Mouse (Mus musculus): Measurements from ENCODE around the gene Dhx16. TPM values are rescaled to one million over a fixed set of nuclear protein-coding genes. Genes with fewer than 3 reads are reported as not detected.

Gene Dhx16
- polyA plus RNA-seq, 1 experiment from 2014 or later, result 42.1 TPM

DNA sequence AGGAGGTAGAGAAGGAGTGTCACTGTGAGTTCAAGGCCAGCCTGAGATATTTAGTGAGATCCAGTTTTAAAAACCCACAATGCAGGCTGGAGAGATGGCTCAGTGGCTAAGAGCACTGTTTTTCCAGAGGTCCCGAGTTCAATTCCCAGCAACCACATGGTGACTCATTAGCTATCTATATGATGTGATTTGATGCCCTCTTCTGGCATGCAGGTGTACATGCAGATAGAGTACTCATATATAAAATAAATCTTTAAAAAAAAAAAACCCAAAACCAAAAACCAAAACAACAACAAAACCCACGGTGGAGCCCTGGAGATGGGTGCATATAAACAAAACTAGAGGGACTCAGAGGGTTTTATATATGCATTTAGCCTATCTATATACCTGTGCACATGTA, 28.0 kb downstream of the Dhx16 start:
- Histone ChIP-seq H3K4me2 (no peak overlapping the region), H3K4me3 (no peak overlapping the region), H3K9me3 (no peaks in the 10 kb centered on the region), H3K4me1 (peaks cover 15% of the 10 kb centered on the region), H3K27me3 (no peaks in the 10 kb centered on the region), H3K36me3 (peaks cover 55% of the 10 kb centered on the region), H3K9ac (no peak overlapping the region), H3K27ac (no peak overlapping the region)
- WGBS, result 78% methylated on average over 2 of the region's 2 CpGs
- ATAC-seq (ENCODE audit: borderline replicate concordance, extremely low read depth, low FRiP score, low TSS enrichment), result no peak

DNA sequence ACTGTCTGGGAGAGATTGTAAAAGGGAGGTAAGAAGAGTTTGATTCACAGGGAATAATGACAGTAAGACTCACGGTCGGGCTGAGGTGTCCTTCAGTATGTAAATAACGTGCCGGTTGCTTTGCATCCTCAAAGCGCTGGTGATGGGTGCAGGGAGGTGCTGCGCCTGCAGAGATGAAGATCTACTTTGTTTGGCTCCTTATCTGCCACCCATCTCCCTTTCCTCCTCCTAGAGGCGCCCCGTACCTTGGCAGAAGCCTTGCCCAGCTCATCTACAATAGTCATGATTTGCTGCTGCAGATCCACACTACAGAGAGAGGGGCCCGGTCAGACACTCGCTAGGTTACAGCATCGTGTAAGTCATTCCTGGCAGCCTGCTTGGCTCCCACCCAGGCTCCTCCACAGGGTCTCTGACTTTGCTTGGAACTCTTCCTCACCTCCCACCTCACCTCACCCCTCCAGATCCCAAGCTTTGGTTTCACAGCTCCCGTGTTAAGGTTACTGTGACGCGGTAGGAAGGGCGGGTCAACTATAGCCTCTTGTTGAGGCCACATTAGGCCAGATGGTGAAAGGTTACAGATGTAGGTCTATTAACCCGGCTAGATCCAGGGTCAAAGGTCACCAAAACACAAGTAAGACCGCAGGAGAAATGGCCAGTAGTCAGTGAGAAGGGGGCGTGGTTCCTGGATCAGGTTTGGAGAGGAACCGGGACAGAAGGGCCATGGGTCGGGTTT, 29.7 kb downstream of the Dhx16 start:
- Histone ChIP-seq H3K36me3 (peaks cover 56% of the 10 kb centered on the region), H3K9me3 (no peaks in the 10 kb centered on the region)
- WGBS, result 5% methylated on average over 20 of the region's 20 CpGs

DNA sequence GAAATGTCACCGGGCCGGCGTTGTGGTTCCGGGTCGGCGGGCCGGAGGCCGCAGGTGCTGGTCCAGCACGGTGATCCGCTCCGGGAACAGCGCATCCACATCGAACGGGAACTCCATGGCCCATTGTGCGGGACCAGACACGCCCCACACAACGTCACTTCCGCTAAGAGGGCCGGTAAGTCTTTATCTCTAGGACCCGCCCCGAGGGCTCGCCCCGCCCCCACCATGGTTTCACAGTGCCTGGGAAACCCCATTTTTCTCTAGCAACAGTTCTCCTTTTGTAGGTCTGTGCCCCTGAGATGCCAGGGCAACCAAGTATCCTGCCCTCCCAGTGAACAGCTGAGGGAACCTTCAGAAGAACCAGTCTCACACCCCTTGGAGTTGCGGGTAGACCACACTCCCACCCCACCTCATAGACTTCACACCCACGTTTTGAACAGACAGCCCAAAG, 30.3 kb downstream of the Dhx16 start, which contains the start of gene Atat1:
Gene Atat1 (minus strand): TSS at position 157 of the 451 bp plus-strand sequence.
- H3K27ac ChIP-seq, result peak within 1 kb of the TSS; percentile 62
- peak within 1 kb of the TSS; percentile 65 for H3K4me3 ChIP-seq
- ATAC-seq (ENCODE audit: borderline replicate concordance, extremely low read depth, low FRiP score, low TSS enrichment), result peak; percentile 93
- no peaks in the 10 kb centered on the region for H3K9me3 ChIP-seq
- H3K27me3 ChIP-seq, result no peaks in the 10 kb centered on the region
- peak within 1 kb of the TSS; percentile 57 for H3K9ac ChIP-seq
- peak within 1 kb of the TSS; percentile 86 for H3K4me2 ChIP-seq
- H3K4me1 ChIP-seq, result peaks cover 15% of the 10 kb centered on the region
- peaks cover 54% of the 10 kb centered on the region for H3K36me3 ChIP-seq
- WGBS, result 3% methylated on average over 25 of the region's 25 CpGs

More for the DNA sequence above, 29.7 kb downstream of the Dhx16 start:
- peak overlapping the region; percentile 62 for H3K27ac ChIP-seq
- peak; percentile 52; the same call in 1 of the 2 replicates for ATAC-seq (ENCODE audit: borderline replicate concordance, extremely low read depth, low FRiP score, low TSS enrichment)
- peaks cover 15% of the 10 kb centered on the region for H3K4me1 ChIP-seq
- no peaks in the 10 kb centered on the region for H3K27me3 ChIP-seq
- peak overlapping the region; percentile 57 for H3K9ac ChIP-seq
- peak overlapping the region; percentile 86 for H3K4me2 ChIP-seq
- peak overlapping the region; percentile 65 for H3K4me3 ChIP-seq

DNA sequence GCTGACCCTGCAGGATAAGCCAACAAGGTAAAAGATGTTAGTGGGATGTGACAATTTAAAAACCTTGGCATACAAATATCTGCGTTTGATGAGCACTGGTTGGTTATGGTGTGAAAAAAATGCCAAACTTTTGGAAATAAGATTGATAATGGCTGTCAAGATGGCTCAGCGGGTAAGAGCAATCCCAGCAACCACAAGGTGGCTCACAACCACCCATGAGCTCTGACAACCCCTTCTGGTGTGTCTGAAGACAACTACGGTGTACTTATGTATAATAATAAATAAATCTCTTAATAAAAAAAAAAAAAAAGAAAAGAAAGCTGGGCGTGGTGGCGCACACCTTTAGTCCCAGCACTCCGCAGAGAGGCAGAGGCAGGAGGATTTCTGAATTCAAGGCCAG, 35.4 kb downstream of the Dhx16 start:
- Histone ChIP-seq H3K9me3 (no peaks in the 10 kb centered on the region), H3K4me2 (peak overlapping the region; percentile 74), H3K36me3 (peaks cover 39% of the 10 kb centered on the region), H3K9ac (peak overlapping the region; percentile 81; the same call in 1 of the 2 replicates), H3K27ac (no peak overlapping the region), H3K4me3 (peak overlapping the region; percentile 56), H3K27me3 (no peaks in the 10 kb centered on the region), H3K4me1 (peaks cover 18% of the 10 kb centered on the region)
- ATAC-seq (ENCODE audit: borderline replicate concordance, extremely low read depth, low FRiP score, low TSS enrichment), result no peak
- WGBS, result 81% methylated on average over 6 of the region's 6 CpGs

DNA sequence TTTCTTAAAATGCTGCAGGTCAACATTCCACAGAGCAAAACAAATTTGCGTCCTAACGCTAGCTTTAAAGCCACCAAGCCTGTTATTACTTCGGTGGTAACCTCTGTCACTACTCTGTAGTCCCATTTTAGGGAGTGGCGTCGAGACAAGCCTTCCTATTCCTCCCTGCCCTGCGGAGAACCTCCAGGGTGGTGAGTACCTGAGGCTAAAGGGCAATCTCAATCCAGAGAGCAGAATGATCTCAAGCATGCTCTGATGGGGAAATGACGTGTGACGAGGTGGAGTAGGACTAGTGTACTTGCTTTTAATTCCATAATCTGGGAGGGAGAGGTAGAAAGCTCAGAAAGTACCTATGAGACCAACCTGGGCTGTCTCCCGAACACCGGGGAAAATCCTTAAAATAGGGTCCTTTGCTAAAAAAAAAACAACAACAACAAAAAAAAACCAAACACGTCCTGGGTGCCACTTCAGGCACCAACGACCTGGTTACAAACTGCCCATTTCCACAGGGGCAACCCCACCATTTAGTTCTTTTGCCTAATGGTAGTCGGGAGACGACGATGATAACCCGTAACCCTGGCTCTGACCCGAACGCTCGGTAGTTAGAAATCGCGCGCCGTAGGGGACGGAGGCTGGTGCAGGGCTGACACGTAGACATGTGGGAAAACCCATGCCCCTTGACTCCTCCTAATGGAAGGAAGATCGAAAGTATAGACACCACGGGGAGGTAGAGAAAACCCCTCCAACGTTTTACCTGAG, 36.1 kb downstream of the Dhx16 start:
- H3K27ac ChIP-seq, result peak overlapping the region; percentile 98
- H3K4me2 ChIP-seq, result peak overlapping the region; percentile 74
- no peaks in the 10 kb centered on the region for H3K27me3 ChIP-seq
- H3K4me1 ChIP-seq, result peaks cover 23% of the 10 kb centered on the region
- H3K4me3 ChIP-seq, result peak overlapping the region; percentile 56
- H3K9me3 ChIP-seq, result no peaks in the 10 kb centered on the region
- no peak for ATAC-seq (ENCODE audit: borderline replicate concordance, extremely low read depth, low FRiP score, low TSS enrichment)
- peak overlapping the region; percentile 81 for H3K9ac ChIP-seq
- WGBS, result 2% methylated on average over 28 of the region's 28 CpGs
- H3K36me3 ChIP-seq, result peaks cover 46% of the 10 kb centered on the region

DNA sequence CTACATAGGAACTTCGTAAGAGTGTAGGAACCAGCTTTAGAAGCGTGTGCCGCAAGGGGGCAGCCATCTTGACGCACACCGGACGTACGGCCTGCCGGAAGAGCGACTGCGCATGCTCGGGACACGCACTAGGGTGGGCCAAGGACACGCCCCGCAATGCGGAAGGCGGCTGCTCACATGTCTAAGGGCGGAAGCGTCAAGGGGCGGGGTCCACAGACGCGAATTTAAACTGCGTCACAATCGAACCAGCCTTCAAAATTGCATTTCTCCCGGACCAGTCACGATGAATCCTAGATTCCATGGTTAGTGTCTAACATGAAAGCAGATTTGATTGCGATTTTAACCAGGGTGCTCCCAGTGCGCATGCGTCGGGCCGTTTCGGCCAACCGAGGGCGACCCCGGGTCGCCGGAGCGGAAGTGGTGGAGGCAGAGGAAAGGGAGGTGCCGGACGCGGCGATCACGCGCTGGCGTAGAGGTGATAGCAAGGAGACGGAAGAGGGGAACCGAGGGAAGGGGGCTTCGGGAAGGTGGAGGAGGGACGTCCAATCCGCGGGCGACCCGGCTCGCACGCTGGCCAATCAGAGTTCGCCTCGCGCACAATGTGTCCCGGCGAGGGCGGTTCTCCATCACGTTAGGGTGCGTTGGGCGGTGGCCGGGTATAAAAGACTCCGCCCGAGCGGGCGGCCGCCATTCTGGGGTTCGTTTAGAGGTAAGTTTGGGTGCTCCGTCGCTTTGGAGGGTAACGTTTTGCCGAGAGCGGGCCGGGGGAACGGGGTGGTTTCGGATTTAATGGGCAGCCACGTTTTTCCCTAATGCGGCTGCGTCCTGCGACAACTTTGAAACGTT, 36.9 kb downstream of the Dhx16 start, which contains the start of the genes Mrps18b and Ppp1r10:
Gene Mrps18b (minus strand): TSS at position 93 of the 846 bp plus-strand sequence.
Gene Ppp1r10 (plus strand): TSS at position 138 of the 846 bp plus-strand sequence.
- no peaks in the 10 kb centered on the region for H3K27me3 ChIP-seq
- H3K4me3 ChIP-seq, result peak within 1 kb of the TSS; percentile 56
- peak within 1 kb of the TSS; percentile 98 for H3K27ac ChIP-seq
- peak within 1 kb of the TSS; percentile 81 for H3K9ac ChIP-seq
- peak; percentile 94 for ATAC-seq (ENCODE audit: borderline replicate concordance, extremely low read depth, low FRiP score, low TSS enrichment)
- H3K4me2 ChIP-seq, result peak within 1 kb of the TSS; percentile 90
- peaks cover 30% of the 10 kb centered on the region for H3K4me1 ChIP-seq
- WGBS, result under 1% methylated on average over 83 of the region's 83 CpGs
- no peaks in the 10 kb centered on the region for H3K9me3 ChIP-seq
- H3K36me3 ChIP-seq, result peaks cover 42% of the 10 kb centered on the region

DNA sequence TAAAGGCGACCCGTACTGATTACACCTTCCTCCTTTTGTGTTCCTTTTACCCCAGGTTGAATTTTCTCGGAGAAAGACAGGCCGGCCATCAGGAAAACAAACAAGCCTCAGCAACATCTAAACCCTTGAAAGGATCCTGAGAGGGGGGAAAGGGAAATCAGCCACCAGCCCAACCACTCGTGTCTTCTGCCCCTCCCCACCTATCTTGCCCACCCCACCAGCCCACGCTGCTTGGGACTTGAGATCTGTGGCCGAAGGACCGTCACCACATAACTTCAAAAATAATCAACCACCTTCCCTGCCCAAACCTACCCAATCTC, 37.5 kb downstream of the Dhx16 start:
- H3K27ac ChIP-seq, result peak overlapping the region; percentile 98
- H3K36me3 ChIP-seq, result peaks cover 37% of the 10 kb centered on the region
- no peak for ATAC-seq (ENCODE audit: borderline replicate concordance, extremely low read depth, low FRiP score, low TSS enrichment)
- H3K9ac ChIP-seq, result peak overlapping the region; percentile 81
- peak overlapping the region; percentile 56 for H3K4me3 ChIP-seq
- H3K4me2 ChIP-seq, result peak overlapping the region; percentile 90
- 0% methylated on average over 8 of the region's 8 CpGs for WGBS
- peaks cover 33% of the 10 kb centered on the region for H3K4me1 ChIP-seq
- H3K27me3 ChIP-seq, result no peaks in the 10 kb centered on the region
- H3K9me3 ChIP-seq, result no peaks in the 10 kb centered on the region

DNA sequence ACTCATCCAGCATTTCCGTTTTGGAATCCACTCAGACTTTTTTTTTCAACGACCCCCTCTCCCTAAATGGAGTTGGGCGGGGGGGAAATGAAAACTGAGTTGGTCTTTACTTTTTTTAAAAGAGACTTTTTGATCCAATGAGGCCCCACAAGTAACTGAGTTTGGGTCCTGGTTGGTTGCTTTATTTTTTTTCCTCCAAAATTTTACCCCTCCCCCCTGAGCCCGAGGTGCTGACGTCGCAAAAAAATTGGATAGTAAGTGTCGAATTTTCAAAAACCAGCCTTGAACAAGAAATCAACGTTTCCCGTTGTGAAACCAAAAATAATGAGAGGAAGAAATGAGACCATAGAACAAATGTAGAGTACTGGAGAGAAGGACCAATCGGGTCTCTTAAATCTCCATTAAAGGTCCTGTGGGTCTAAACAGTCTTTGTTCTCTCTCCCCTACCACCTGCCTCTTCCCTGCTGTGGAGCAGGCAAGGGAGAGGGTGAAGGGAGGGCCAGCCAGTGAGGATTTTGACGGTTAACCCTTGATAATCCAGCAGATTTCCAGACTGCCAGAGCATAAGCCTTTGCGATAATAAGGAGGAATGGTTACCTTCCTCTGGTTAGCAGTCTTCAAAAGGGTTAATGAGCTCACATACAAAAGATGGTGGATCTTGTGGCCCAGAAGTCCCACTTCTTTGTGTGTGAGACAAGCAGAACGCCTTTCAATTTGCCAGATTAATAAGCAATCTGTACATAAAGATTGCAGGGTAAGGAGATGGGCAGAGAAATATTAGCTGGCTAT, 38.0 kb downstream of the Dhx16 start:
- Histone ChIP-seq H3K4me1 (peaks cover 37% of the 10 kb centered on the region), H3K36me3 (peaks cover 33% of the 10 kb centered on the region), H3K27ac (peak overlapping the region; percentile 98), H3K4me3 (peak overlapping the region; percentile 56), H3K27me3 (no peaks in the 10 kb centered on the region), H3K9ac (peak overlapping the region; percentile 81), H3K9me3 (no peaks in the 10 kb centered on the region), H3K4me2 (peak overlapping the region; percentile 90)
- ATAC-seq (ENCODE audit: borderline replicate concordance, extremely low read depth, low FRiP score, low TSS enrichment), result no peak
- under 1% methylated on average over 13 of the region's 13 CpGs for WGBS

DNA sequence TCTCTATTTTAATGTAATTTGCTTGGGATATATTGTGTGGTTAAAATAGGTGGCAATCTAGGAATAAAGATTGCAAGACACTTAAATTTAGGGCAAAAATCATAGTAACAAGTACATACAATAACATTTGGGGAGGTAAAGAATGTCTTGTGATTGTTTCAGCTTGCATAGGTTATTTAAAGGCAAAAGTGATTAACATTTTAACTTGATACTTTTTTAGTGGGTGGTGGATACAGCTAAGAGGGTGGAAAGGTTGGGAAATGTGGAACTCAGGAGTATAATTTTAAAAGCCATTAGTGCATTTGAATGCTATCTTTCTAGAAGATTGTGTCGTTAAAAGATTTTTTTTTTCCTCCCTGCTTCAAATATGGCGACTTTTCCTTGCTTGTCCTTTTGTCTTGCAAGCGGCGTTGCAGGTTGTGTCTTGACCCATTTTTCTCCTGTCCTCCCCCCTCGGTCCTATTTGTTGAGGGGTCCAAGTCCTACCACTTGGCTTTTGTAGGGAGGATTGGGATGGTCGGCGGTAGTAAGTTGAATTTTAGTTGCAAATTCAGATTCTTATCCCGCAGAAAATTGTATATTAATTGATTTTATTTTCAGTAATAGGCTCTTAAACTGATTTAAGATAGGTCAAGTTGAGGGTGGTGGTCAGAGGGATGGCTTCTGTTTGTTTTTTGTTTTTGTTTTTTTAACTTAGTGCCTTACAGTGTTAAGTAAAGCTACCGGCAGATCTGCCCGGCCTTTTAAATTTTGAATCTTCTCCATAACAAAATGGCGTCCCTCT, 38.8 kb downstream of the Dhx16 start:
- H3K9ac ChIP-seq, result peak overlapping the region; percentile 81
- peak overlapping the region; percentile 90 for H3K4me2 ChIP-seq
- WGBS, result under 1% methylated on average over 11 of the region's 11 CpGs
- H3K9me3 ChIP-seq, result no peaks in the 10 kb centered on the region
- H3K4me3 ChIP-seq, result peak overlapping the region; percentile 56
- H3K27me3 ChIP-seq, result no peaks in the 10 kb centered on the region
- no peak for ATAC-seq (ENCODE audit: borderline replicate concordance, extremely low read depth, low FRiP score, low TSS enrichment)
- H3K36me3 ChIP-seq, result peaks cover 32% of the 10 kb centered on the region
- H3K4me1 ChIP-seq, result peaks cover 37% of the 10 kb centered on the region
- H3K27ac ChIP-seq, result peak overlapping the region; percentile 98

DNA sequence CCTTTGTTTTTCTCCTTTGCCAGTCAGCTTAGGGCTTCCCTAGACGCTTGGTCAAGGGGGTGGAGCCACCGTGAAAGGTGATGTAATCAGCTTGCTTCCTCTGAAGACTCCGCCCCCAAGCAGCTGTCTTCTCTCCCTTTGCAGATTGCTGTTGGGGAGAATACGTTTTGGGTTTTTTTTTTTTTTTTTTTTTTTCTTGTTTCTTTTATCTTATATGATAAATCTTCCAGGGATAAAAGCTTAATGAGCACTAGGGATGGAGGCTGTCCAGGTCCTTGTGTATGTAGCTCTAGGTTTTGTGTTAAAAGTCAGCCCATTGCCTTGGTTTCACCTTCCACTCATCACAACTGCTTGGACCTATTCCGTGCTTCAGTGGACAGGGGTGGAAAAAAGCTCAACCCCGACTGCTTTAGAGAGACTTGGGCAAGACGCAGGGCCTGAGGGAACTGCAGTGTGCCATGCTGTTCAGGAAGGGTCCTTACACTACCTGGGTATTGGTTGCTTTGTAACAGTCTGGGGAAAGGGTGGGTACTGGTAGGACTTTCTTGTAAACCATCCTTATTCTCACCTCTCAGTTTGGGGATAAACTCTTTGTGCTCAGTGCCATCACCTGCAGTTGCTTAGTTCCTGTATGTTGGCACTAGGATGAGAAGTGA, 39.6 kb downstream of the Dhx16 start:
- H3K4me2 ChIP-seq, result peak overlapping the region; percentile 90
- peaks cover 33% of the 10 kb centered on the region for H3K36me3 ChIP-seq
- peak overlapping the region; percentile 98 for H3K27ac ChIP-seq
- WGBS, result 8% methylated on average over 7 of the region's 7 CpGs
- H3K9me3 ChIP-seq, result no peaks in the 10 kb centered on the region
- H3K4me3 ChIP-seq, result peak overlapping the region; percentile 56
- ATAC-seq (ENCODE audit: borderline replicate concordance, extremely low read depth, low FRiP score, low TSS enrichment), result peak; percentile 44; the same call in 1 of the 2 replicates
- H3K27me3 ChIP-seq, result no peaks in the 10 kb centered on the region
- H3K9ac ChIP-seq, result peak overlapping the region; percentile 81
- H3K4me1 ChIP-seq, result peaks cover 37% of the 10 kb centered on the region

Data from lung, embryonic 15.5 days (tissue).